Mouse (Mus musculus) cerebellum, adult 2 months (tissue): ENCODE measurements around the gene Asic5. TPM values are rescaled to one million over a fixed set of nuclear protein-coding genes. Genes with fewer than 3 reads are reported as not detected.

Experiments used
- DNase-seq, 2 experiments: peaks; one replicate each; pipeline ENCODE4 v3.0.0; 2021
- H3K27ac ChIP-seq: fragments of 200-500 bp; 2 replicates; pipeline ENCODE4 v1.5.1; 2012; ENCODE audit warnings: low read length, control low read depth, inconsistent platforms; ENCODE audit not compliant: insufficient read depth
- H3K27me3 ChIP-seq: fragments of 200-500 bp; 2 replicates; pipeline ENCODE4 v1.6.1; 2012; ENCODE audit warnings: inconsistent platforms, mild to moderate bottlenecking, low read length, moderate library complexity; ENCODE audit not compliant: control insufficient read depth, insufficient read depth
- H3K4me1 ChIP-seq: fragments of 200-500 bp; 2 replicates; pipeline ENCODE4 v1.6.1; 2011; ENCODE audit warnings: low read length; ENCODE audit not compliant: control insufficient read depth, insufficient read depth
- H3K4me3 ChIP-seq: fragments of 200-500 bp; replicated peaks from 2 replicates; pipeline ENCODE3; 2011; ENCODE audit warnings: mild to moderate bottlenecking, low read depth, low read length, control low read depth; ENCODE audit not compliant: insufficient read depth
- CTCF ChIP-seq: fragments of 200-500 bp; IDR thresholded peaks from 2 replicates; pipeline ENCODE4 v1.5.1; 2011; ENCODE audit warnings: low read depth, mild to moderate bottlenecking, control low read depth, low read length, moderate library complexity, borderline replicate concordance; ENCODE audit not compliant: insufficient read depth
- POLR2A ChIP-seq: fragments of 200-500 bp; IDR thresholded peaks from 2 replicates; pipeline ENCODE4 v1.6.1; 2011; ENCODE audit warnings: low read length, control low read depth, borderline replicate concordance; ENCODE audit not compliant: insufficient read depth
- WGBS: fragments of 180-500 bp; shearing (Covaris S2); methylation state at CpG from one replicate; pipeline ENCODE4 v1.1.7; 2018; 5-methylcytosine and 5-hydroxymethylcytosine counted together
- polyA plus RNA-seq: library from polyadenylated mRNA; depleted of rRNA; stranded (reverse); fragments of >200 nt; gene quantifications from 2 replicates; pipeline ENCODE4 v1.2.3, GENCODE M21; 2012

Gene Asic5
- polyA plus RNA-seq, 1 experiment: not detected

DNA sequence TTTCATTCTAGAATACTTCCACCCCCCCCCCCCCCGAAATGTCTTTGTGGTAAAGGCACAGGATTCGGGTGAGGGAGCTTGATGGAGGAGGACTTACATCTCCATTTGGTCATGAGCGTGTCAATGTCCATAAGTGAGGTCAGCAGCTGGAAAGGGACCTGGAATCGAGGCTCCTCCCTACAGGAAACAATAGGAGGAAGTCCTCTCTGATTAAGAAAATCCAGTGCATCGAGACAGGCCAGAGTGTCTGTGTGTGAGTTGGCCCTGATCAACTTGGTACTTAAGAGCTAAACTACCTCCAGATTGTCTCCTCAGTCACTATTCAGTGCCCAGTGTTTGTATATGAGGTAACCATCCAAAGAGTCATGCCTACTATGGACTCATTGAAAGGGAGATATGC is 20.8 kb upstream of the Asic5 start:
- DNase-seq: no peak
- Histone ChIP-seq H3K4me1 (peaks cover 4% of the 10 kb centered on the region; the same call in 1 of the 2 replicates), H3K27ac (no peak overlapping the region), H3K4me3 (no peak overlapping the region), H3K27me3 (no peaks in the 10 kb centered on the region)
- WGBS: 89% methylated on average over 5 of the region's 5 CpGs
- no peak for TF ChIP-seq CTCF
- no peak for TF ChIP-seq POLR2A

GRCm38 (mm10) chr3:81963768-81964167 is 18.3 kb upstream of the Asic5 start:
- TF ChIP-seq CTCF: no peak
- no peak for TF ChIP-seq POLR2A
- peak; percentile 15 to 61 for DNase-seq
- Histone ChIP-seq H3K27ac (no peak overlapping the region), H3K27me3 (no peaks in the 10 kb centered on the region), H3K4me1 (peaks cover 4% of the 10 kb centered on the region; the same call in 1 of the 2 replicates), H3K4me3 (no peak overlapping the region)
- 26% methylated on average over 5 of the region's 5 CpGs for WGBS

DNA sequence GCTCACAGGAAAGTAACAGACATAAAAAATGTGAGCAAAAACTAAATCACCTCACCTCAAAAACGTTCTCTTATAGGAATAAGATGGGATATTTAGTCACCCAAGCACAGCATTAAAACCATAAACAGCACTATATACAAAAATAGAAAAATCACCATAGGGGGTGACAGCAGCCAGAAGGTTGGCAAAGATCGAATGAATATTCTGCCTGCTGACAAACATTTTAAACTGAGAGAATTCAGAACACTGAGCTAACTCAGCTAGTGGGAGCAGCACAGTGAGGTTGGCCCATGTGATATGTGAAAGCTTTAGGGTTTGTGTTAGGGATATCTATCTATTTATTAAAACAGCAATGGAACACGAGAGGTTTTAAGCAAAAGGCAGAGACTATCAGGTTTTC is 17.5 kb upstream of the Asic5 start:
- Histone ChIP-seq H3K4me1 (peaks cover 4% of the 10 kb centered on the region; the same call in 1 of the 2 replicates), H3K27ac (peak overlapping the region; percentile 95), H3K27me3 (no peaks in the 10 kb centered on the region), H3K4me3 (no peak overlapping the region)
- TF ChIP-seq CTCF (no peak), POLR2A (no peak)
- DNase-seq: peak; percentile 48 to 84
- 9% methylated on average over 3 of the region's 3 CpGs for WGBS

DNA sequence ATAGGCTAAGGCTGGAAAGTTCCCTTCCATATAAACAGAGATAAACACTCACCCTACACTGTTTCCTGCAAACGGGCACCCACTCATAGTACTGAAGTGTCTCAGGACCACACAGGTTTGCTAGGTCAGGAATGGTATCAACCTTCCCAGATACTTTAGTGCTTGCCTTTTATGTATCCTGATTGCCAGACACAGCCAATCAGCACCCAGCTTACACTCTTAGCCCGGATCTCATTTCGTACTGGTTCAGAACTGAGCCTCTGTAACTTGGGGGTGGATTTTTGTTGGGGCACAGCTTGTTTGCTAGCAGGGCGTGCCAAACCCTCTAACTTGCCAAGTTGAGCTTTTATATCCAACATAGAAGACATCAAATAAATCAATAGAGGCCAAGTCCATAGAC is 6.5 kb upstream of the Asic5 start:
- Histone ChIP-seq H3K27me3 (no peaks in the 10 kb centered on the region), H3K27ac (no peak overlapping the region), H3K4me3 (no peak overlapping the region), H3K4me1 (no peaks in the 10 kb centered on the region)
- 76% methylated on average over 4 of the region's 4 CpGs for WGBS
- no peak for DNase-seq
- no peak for TF ChIP-seq CTCF
- TF ChIP-seq POLR2A: no peak

DNA sequence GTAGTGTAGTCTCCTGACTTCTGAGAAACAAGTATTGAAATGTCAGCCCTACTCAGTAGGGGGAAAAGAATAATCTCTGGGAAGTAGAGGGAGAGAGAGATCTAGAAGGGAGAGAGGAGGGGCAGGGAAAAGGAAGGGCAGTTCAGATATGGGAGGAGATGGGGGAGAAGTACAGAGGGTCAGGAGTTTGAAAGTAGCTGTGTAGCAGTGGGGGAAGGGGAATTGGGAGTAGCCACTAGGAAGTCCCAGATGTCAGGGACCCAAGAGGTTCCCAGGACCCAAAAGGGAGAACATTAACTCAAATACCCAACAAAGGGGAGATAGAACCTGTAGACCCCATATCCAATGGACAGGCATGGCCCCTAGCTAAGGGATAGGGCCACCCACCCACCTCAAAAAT is 6.0 kb upstream of the Asic5 start, which contains the start of gene Tdo2:
Tdo2 (minus strand) TSS at position 101 of the 400 bp plus-strand sequence.
- Histone ChIP-seq H3K27ac (no peak within 1 kb of the TSS), H3K4me3 (no peak within 1 kb of the TSS), H3K4me1 (no peaks in the 10 kb centered on the region), H3K27me3 (no peaks in the 10 kb centered on the region)
- TF ChIP-seq CTCF: no peak
- no peak for TF ChIP-seq POLR2A
- no peak for DNase-seq

DNA sequence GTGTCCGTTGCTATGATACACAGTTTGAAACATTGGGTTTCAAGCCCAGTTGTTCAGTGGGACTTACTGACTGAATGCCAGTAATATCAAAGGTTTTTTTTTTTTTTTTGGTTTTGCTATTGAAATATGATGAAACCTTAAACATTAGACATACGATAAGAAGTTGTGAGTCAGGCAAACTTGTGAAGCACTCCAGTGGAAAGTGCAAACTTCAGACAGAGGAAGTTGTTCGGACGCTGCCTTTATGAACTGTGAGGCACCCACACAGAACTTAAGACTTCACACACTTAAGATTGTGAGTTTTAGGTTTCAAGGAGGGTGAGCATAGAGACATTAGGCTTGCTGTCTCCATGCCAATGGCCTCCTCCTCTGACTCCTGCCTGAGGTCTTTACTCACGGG is 514 bp upstream of the Asic5 start:
- TF ChIP-seq POLR2A: no peak
- no peak for DNase-seq
- Histone ChIP-seq H3K4me1 (no peaks in the 10 kb centered on the region), H3K4me3 (no peak overlapping the region), H3K27ac (no peak overlapping the region), H3K27me3 (no peaks in the 10 kb centered on the region)
- WGBS: 82% methylated on average over 5 of the region's 5 CpGs

DNA sequence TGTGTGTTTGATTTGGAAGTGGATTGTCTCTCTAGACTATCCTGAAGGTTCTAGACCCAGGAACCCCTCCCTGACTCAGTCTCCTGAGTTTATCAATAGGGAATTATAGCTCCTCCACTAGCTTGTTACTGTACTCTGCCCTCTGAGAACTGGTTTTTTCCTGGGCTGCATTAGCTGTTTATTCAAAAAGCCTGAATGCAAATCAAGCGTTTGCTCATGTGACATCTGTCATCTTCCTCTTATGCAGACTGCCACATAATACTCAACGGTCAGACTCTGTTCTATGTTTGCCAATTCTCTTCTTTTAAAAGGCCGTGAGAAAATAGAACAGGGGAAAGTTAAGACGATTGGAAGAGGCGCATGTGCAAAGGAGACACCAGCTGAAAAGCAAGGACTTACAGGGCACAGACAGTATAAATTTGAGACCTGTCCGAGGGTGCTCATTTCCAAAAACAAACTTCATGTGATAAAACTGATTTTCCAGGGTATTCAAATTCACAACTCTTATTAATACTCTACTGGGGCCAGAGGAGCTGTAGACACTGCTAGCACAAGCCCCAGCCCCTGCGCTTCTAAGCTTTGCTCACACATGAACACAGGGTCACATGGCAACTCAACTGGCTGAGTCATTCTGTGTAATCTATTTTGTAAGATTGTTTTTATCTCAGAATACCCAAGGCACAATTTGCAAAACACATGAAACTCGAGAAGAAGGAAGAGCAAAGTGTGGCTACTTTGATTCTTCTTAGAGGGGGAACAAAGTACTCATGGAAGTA is 1.2 kb downstream of the Asic5 start:
- no peak overlapping the region for H3K4me3 ChIP-seq
- TF ChIP-seq POLR2A (no peak), CTCF (no peak)
- H3K27me3 ChIP-seq: no peaks in the 10 kb centered on the region
- DNase-seq: no peak
- 51% methylated on average over 8 of the region's 8 CpGs for WGBS
- no peak overlapping the region for H3K27ac ChIP-seq
- no peaks in the 10 kb centered on the region for H3K4me1 ChIP-seq

- WGBS: 23% methylated on average over 1 of the region's 1 CpGs
- TF ChIP-seq POLR2A (no peak), CTCF (no peak)
- no peak for DNase-seq
- Histone ChIP-seq H3K27ac (no peak overlapping the region), H3K4me3 (no peak overlapping the region), H3K4me1 (no peaks in the 10 kb centered on the region), H3K27me3 (no peaks in the 10 kb centered on the region)
These were observed 3.0 kb downstream of the Asic5 start for GRCm38 (mm10) chr3:81985100-81985499.

GRCm38 (mm10) chr3:81986103-81986502 is 4.0 kb downstream of the Asic5 start:
- no peaks in the 10 kb centered on the region for H3K27me3 ChIP-seq
- TF ChIP-seq CTCF: no peak
- TF ChIP-seq POLR2A: no peak
- H3K27ac ChIP-seq: no peak overlapping the region
- 100% methylated on average over 2 of the region's 2 CpGs for WGBS
- H3K4me1 ChIP-seq: no peaks in the 10 kb centered on the region
- DNase-seq: no peak
- H3K4me3 ChIP-seq: no peak overlapping the region
